Mouse (Mus musculus) brown adipose tissue, adult 24 weeks (tissue): ENCODE results near the gene Arhgap25. TPM values are rescaled to one million over a fixed set of nuclear protein-coding genes. Genes with fewer than 3 reads are reported as not detected.
"Not testable (repeated sequence)": the region's sequence is repeated elsewhere in the genome, so short reads cannot be mapped to it uniquely, and the experiment has no call there.

Source experiments
- H3K27ac ChIP-seq: fragments of 200-500 bp; replicated peaks from 2 replicates; pipeline ENCODE4 v1.5.1; 2012; ENCODE audit warnings: low read depth, mild to moderate bottlenecking, low read length
- H3K4me1 ChIP-seq: fragments of 200-500 bp; 2 replicates; pipeline ENCODE4 v1.6.1; 2012; ENCODE audit warnings: low read length, mixed read lengths; ENCODE audit not compliant: control insufficient read depth, insufficient read depth, insufficient read length
- H3K4me3 ChIP-seq: fragments of 200-500 bp; 2 replicates; pipeline ENCODE4 v1.5.1; 2012; ENCODE audit warnings: low read depth, mild to moderate bottlenecking, low read length, moderate library complexity; ENCODE audit not compliant: insufficient read depth
- polyA plus RNA-seq: library from polyadenylated mRNA; stranded (reverse); fragments of >200 nt; gene quantifications from 2 replicates; pipeline ENCODE4 v1.2.4, GENCODE M21; 2012; ENCODE audit not compliant: missing spikeins, insufficient read depth, insufficient read length

Arhgap25 gene
- polyA plus RNA-seq, 1 experiment = 1.5 TPM

- Histone ChIP-seq H3K4me1 (no peaks in the 10 kb centered on the region; the same call in 1 of the 2 replicates), H3K27ac (no peak overlapping the region)
Observed at GRCm38 (mm10) chr6:87523736-87524135, 9.3 kb downstream of the Arhgap25 start.

GRCm38 (mm10) chr6:87523085-87523484 is 10.0 kb downstream of the Arhgap25 start:
- Histone ChIP-seq H3K4me3 (no peak overlapping the region), H3K4me1 (no peaks in the 10 kb centered on the region; the same call in 1 of the 2 replicates), H3K27ac (no peak overlapping the region)

More at GRCm38 (mm10) chr6:87523736-87524135, 9.3 kb downstream of the Arhgap25 start:
- no peak overlapping the region for H3K4me3 ChIP-seq

GRCm38 (mm10) chr6:87522236-87522635 is 10.8 kb downstream of the Arhgap25 start:
- Histone ChIP-seq H3K4me1 (no peaks in the 10 kb centered on the region; the same call in 1 of the 2 replicates), H3K27ac (no peak overlapping the region)

GRCm38 (mm10) chr6:87521705-87522104 is 11.4 kb downstream of the Arhgap25 start:
- H3K4me1 ChIP-seq = not testable (repeated sequence)

More at GRCm38 (mm10) chr6:87522236-87522635, 10.8 kb downstream of the Arhgap25 start:
- H3K4me3 ChIP-seq = no peak overlapping the region

GRCm38 (mm10) chr6:87520572-87520971 is 12.5 kb downstream of the Arhgap25 start:
- no peak overlapping the region for H3K27ac ChIP-seq
- H3K4me3 ChIP-seq = no peak overlapping the region
- H3K4me1 ChIP-seq = no peaks in the 10 kb centered on the region; the same call in 1 of the 2 replicates

More at GRCm38 (mm10) chr6:87521705-87522104, 11.4 kb downstream of the Arhgap25 start:
- not testable (repeated sequence) for H3K27ac ChIP-seq, H3K4me3 ChIP-seq

- H3K4me3 ChIP-seq = no peak overlapping the region
- H3K27ac ChIP-seq = no peak overlapping the region
- no peaks in the 10 kb centered on the region; the same call in 1 of the 2 replicates for H3K4me1 ChIP-seq
Observed at GRCm38 (mm10) chr6:87519809-87520208, 13.2 kb downstream of the Arhgap25 start.

- Histone ChIP-seq H3K4me3 (no peak overlapping the region), H3K27ac (no peak overlapping the region), H3K4me1 (no peaks in the 10 kb centered on the region; the same call in 1 of the 2 replicates)
Observed at GRCm38 (mm10) chr6:87518622-87519021, 14.4 kb downstream of the Arhgap25 start.

GRCm38 (mm10) chr6:87517753-87518409 is 15.2 kb downstream of the Arhgap25 start:
- Histone ChIP-seq H3K27ac (no peak overlapping the region), H3K4me3 (no peak overlapping the region), H3K4me1 (no peaks in the 10 kb centered on the region; the same call in 1 of the 2 replicates)

GRCm38 (mm10) chr6:87514321-87514720 is 18.7 kb downstream of the Arhgap25 start:
- Histone ChIP-seq H3K27ac (no peak overlapping the region), H3K4me1 (no peaks in the 10 kb centered on the region; the same call in 1 of the 2 replicates), H3K4me3 (no peak overlapping the region)

- H3K4me1 ChIP-seq = no peaks in the 10 kb centered on the region
Observed at GRCm38 (mm10) chr6:87513046-87513767, 19.9 kb downstream of the Arhgap25 start.

GRCm38 (mm10) chr6:87510999-87511398 is 22.1 kb downstream of the Arhgap25 start:
- no peak overlapping the region for H3K27ac ChIP-seq
- H3K4me1 ChIP-seq = no peaks in the 10 kb centered on the region
- H3K4me3 ChIP-seq = no peak overlapping the region

More at GRCm38 (mm10) chr6:87513046-87513767, 19.9 kb downstream of the Arhgap25 start:
- H3K4me3 ChIP-seq = no peak overlapping the region
- H3K27ac ChIP-seq = no peak overlapping the region

- Histone ChIP-seq H3K27ac (no peak overlapping the region), H3K4me1 (no peaks in the 10 kb centered on the region), H3K4me3 (no peak overlapping the region)
Observed at GRCm38 (mm10) chr6:87509806-87510205, 23.3 kb downstream of the Arhgap25 start.

- no peak overlapping the region for H3K27ac ChIP-seq
- no peaks in the 10 kb centered on the region; the same call in 1 of the 2 replicates for H3K4me1 ChIP-seq
- no peak overlapping the region for H3K4me3 ChIP-seq
Observed at GRCm38 (mm10) chr6:87504875-87505274, 28.2 kb downstream of the Arhgap25 start.

GRCm38 (mm10) chr6:87503976-87504375 is 29.1 kb downstream of the Arhgap25 start:
- H3K4me1 ChIP-seq = no peaks in the 10 kb centered on the region; the same call in 1 of the 2 replicates
- no peak overlapping the region for H3K4me3 ChIP-seq
- no peak overlapping the region for H3K27ac ChIP-seq

- no peak overlapping the region for H3K27ac ChIP-seq
- H3K4me3 ChIP-seq = no peak overlapping the region
- H3K4me1 ChIP-seq = no peaks in the 10 kb centered on the region; the same call in 1 of the 2 replicates
Observed at GRCm38 (mm10) chr6:87503536-87503935, 29.5 kb downstream of the Arhgap25 start.
